ENCODE assay signal across 12 mouse cellular contexts in the genomic region with DNA sequence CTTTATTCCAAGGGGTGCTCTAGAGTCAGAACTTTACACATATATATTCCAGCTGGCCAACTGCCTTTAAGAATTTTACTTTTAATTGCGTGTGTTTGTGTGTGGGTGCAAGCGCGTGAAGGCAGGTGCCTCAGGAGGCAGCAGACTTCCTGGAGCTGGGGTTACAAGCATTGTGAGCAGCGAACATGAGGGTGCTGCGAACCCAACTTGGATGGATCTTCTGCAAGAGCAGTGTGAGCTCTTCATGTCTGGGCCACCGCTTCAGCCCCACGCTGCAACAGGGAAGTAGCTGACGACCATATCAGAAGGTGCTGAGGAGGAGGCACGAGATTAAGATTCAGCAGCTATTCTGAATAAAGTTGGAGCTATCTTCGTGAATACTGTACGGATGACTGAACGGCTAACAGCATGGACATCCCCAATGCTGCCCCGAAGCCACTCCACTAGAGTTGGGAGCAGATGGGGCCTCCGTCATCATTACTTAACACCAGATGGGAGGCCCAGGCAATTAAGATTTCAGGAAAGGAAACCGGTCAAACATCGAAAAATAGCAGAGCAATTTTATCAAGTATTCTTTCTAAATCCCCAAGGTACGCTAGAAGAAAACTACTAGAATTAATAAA.
DNase-seq lines count a peak whose midpoint lies in the region; ATAC-seq and TF ChIP-seq lines count a peak whose summit lies in the region.
"Had no signal": no experiment of that assay in that cellular context is flagged by ENCODE, and none has a peak within 500 bp of the region (broad histone marks: within the 10 kb centered on the region; RNA-seq: fewer than 3 reads in every experiment).

No protein-coding gene starts in this region.

- no peak for DNase-seq in forebrain, embryonic 11.5 days (ENCODE audit: low spot score)
- peak; percentile 56 for DNase-seq in brain, adult 2 months (ENCODE audit: low read depth, low spot score)
- DNase-seq in cerebellum, postnatal 14 days: peak; percentile 50 to 51
- DNase-seq in hindbrain, postnatal 0 days (ENCODE audit: low spot score): peak; percentile 70
- no peak for DNase-seq in urinary bladder, postnatal 4 days (ENCODE audit: low spot score in 2 of 2)
- DNase-seq in thymus, adult 18-20 months: no peak
- DNase-seq: adrenal gland, postnatal 10 days; right cerebral cortex, postnatal 25 days had no signal

- no peak for TF ChIP-seq CTCF in hindbrain, postnatal 0 days (IDR thresholded peaks at IDR 0.05; ENCODE audit: low read depth)

- peak; percentile 57 for ATAC-seq in forebrain, embryonic 13.5 days
- no peak; the same call in 1 of the 2 replicates for ATAC-seq in forebrain, embryonic 11.5 days (replicated peaks; ENCODE audit: low FRiP score)
- ATAC-seq in hindbrain, postnatal 0 days: peak; percentile 68; the same call in 1 of the 2 replicates
- ATAC-seq in intestine, embryonic 16.5 days: no peak

- no peaks in the 10 kb centered on the region for H3K27me3 ChIP-seq in forebrain, embryonic 13.5 days
- no peaks in the 10 kb centered on the region for H3K27me3 ChIP-seq in forebrain, embryonic 11.5 days (ENCODE audit: control insufficient read depth, insufficient read depth, low read length)
- no peaks in the 10 kb centered on the region for H3K27me3 ChIP-seq in hindbrain, postnatal 0 days (ENCODE audit: insufficient read depth, low read length)
- no peaks in the 10 kb centered on the region for H3K27me3 ChIP-seq in intestine, embryonic 16.5 days (replicated peaks; ENCODE audit: control insufficient read depth, insufficient read depth, low read length)
- H3K27me3 ChIP-seq: heart, embryonic 15.5 days; limb, embryonic 12.5 days had no signal

- no peak overlapping the region for H3K27ac ChIP-seq in forebrain, embryonic 13.5 days
- H3K27ac ChIP-seq in forebrain, embryonic 11.5 days (ENCODE audit: low read depth, low read length): no peak overlapping the region
- no peak overlapping the region for H3K27ac ChIP-seq in hindbrain, postnatal 0 days
- H3K27ac ChIP-seq in intestine, embryonic 16.5 days (ENCODE audit: low read length): no peak overlapping the region
- H3K27ac ChIP-seq: heart, embryonic 15.5 days; limb, embryonic 12.5 days had no signal

- H3K9ac ChIP-seq in forebrain, embryonic 13.5 days: no peak overlapping the region
- no peak overlapping the region for H3K9ac ChIP-seq in forebrain, embryonic 11.5 days (ENCODE audit: low read length)
- no peak overlapping the region for H3K9ac ChIP-seq in hindbrain, postnatal 0 days (replicated peaks; ENCODE audit: low read length)
- H3K9ac ChIP-seq in intestine, embryonic 16.5 days (ENCODE audit: low read depth, low read length): no peak overlapping the region
- H3K9ac ChIP-seq: heart, embryonic 15.5 days; limb, embryonic 12.5 days had no signal

- no peak overlapping the region for H3K4me2 ChIP-seq in forebrain, embryonic 13.5 days
- H3K4me2 ChIP-seq in forebrain, embryonic 11.5 days (ENCODE audit: low read depth, low read length, severe bottlenecking): no peak overlapping the region
- H3K4me2 ChIP-seq in hindbrain, postnatal 0 days (ENCODE audit: low read depth, low read length): no peak overlapping the region
- H3K4me2 ChIP-seq in intestine, embryonic 16.5 days (ENCODE audit: low read depth, low read length): no peak overlapping the region
- H3K4me2 ChIP-seq: heart, embryonic 15.5 days; limb, embryonic 12.5 days had no signal

- 0 out of 2 replicates have a peak, but pooled peaks cover 8% of the 10 kb centered on the region for H3K36me3 ChIP-seq in forebrain, embryonic 13.5 days (ENCODE audit: poor library complexity, severe bottlenecking)
- no peaks in the 10 kb centered on the region for H3K36me3 ChIP-seq in forebrain, embryonic 11.5 days (ENCODE audit: control insufficient read depth, insufficient read depth, low read length)
- H3K36me3 ChIP-seq in hindbrain, postnatal 0 days (ENCODE audit: insufficient read depth, low read length): peaks cover 5% of the 10 kb centered on the region; the same call in 1 of the 2 replicates
- H3K36me3 ChIP-seq in intestine, embryonic 16.5 days (ENCODE audit: control insufficient read depth, insufficient read depth, low read length): peaks cover 4% of the 10 kb centered on the region; the same call in 1 of the 2 replicates

- WGBS in forebrain, embryonic 13.5 days: 76% methylated on average over 17 of the region's 17 CpGs
- 88% methylated on average over 17 of the region's 17 CpGs for WGBS in forebrain, embryonic 11.5 days
- 64% methylated on average over 17 of the region's 17 CpGs for WGBS in hindbrain, postnatal 0 days
- WGBS in intestine, embryonic 16.5 days: 88% methylated on average over 17 of the region's 17 CpGs

- H3K4me3 ChIP-seq in forebrain, embryonic 13.5 days: no peak overlapping the region
- no peak overlapping the region for H3K4me3 ChIP-seq in forebrain, embryonic 11.5 days (ENCODE audit: low read depth, low read length)
- H3K4me3 ChIP-seq in hindbrain, postnatal 0 days (ENCODE audit: low read length): no peak overlapping the region
- no peak overlapping the region for H3K4me3 ChIP-seq in intestine, embryonic 16.5 days (ENCODE audit: low read length)
- H3K4me3 ChIP-seq: heart, embryonic 15.5 days; limb, embryonic 12.5 days had no signal

- H3K4me1 ChIP-seq in forebrain, embryonic 13.5 days: 0 out of 2 replicates have a peak, but pooled peaks cover 4% of the 10 kb centered on the region
- no peaks in the 10 kb centered on the region for H3K4me1 ChIP-seq in forebrain, embryonic 11.5 days (replicated peaks; ENCODE audit: control insufficient read depth, insufficient read depth, low read length)
- H3K4me1 ChIP-seq in hindbrain, postnatal 0 days (ENCODE audit: insufficient read depth, low read length): peaks cover 3% of the 10 kb centered on the region; the same call in 1 of the 2 replicates
- H3K4me1 ChIP-seq in intestine, embryonic 16.5 days (ENCODE audit: control insufficient read depth, insufficient read depth, low read length): no peaks in the 10 kb centered on the region
- H3K4me1 ChIP-seq: limb, embryonic 12.5 days had no signal

- no peaks in the 10 kb centered on the region for H3K9me3 ChIP-seq in forebrain, embryonic 13.5 days (replicated peaks)
- H3K9me3 ChIP-seq in forebrain, embryonic 11.5 days (ENCODE audit: control insufficient read depth, low read length): no peaks in the 10 kb centered on the region
- H3K9me3 ChIP-seq in hindbrain, postnatal 0 days (ENCODE audit: low read length): no peaks in the 10 kb centered on the region
- no peaks in the 10 kb centered on the region for H3K9me3 ChIP-seq in intestine, embryonic 16.5 days (ENCODE audit: control insufficient read depth, low read length)
- H3K9me3 ChIP-seq: heart, embryonic 15.5 days; limb, embryonic 12.5 days had no signal

Comparison
In these comparisons a context has a peak if more than half of its experiments do, and no peak if none do; other contexts are left out.
1. ATAC-seq: peak in forebrain, embryonic 13.5 days (single experiment) and hindbrain, postnatal 0 days (single experiment); none in forebrain, embryonic 11.5 days (single experiment) and intestine, embryonic 16.5 days (single experiment).
2. DNase-seq: peak in brain, adult 2 months (single experiment), cerebellum, postnatal 14 days (2 of 2) and hindbrain, postnatal 0 days (single experiment); none in forebrain, embryonic 11.5 days (single experiment), urinary bladder, postnatal 4 days (0 of 2) and thymus, adult 18-20 months (0 of 2).